Mouse (Mus musculus) stomach, postnatal 0 days (tissue): ENCODE measurements around the gene Ddx18. TPM values are rescaled to one million over a fixed set of nuclear protein-coding genes. Genes with fewer than 3 reads are reported as not detected.

ENCODE experiments used
- ATAC-seq: fragments of 200-750 bp; cut with Nextera tagmentation; 2 replicates; pipeline ENCODE4 v1.8.0; 2017; ENCODE audit not compliant: low FRiP score, low TSS enrichment
- DNase-seq: peaks from one replicate; pipeline ENCODE4 v3.0.0-alpha.2; 2016; ENCODE audit warnings: low spot score
- H3K27ac ChIP-seq: fragments of 300-500 bp; sonication (generic); replicated peaks from 2 replicates; pipeline ENCODE4 v1.5.1; 2014; ENCODE audit warnings: mild to moderate bottlenecking, control low read depth
- H3K27me3 ChIP-seq: fragments of 300-500 bp; sonication (generic); 2 replicates; pipeline ENCODE4 v1.6.1; 2014; ENCODE audit warnings: low read length; ENCODE audit not compliant: control insufficient read depth, insufficient read depth
- H3K36me3 ChIP-seq: fragments of 300-500 bp; sonication (generic); 2 replicates; pipeline ENCODE4 v1.6.1; 2014; ENCODE audit warnings: low read length, mixed read lengths; ENCODE audit not compliant: control insufficient read depth, insufficient read depth
- H3K4me1 ChIP-seq: fragments of 300-500 bp; sonication (generic); replicated peaks from 2 replicates; pipeline ENCODE4 v1.6.1; 2014; ENCODE audit warnings: antibody characterized with exemption; ENCODE audit not compliant: control insufficient read depth, insufficient read depth
- H3K4me2 ChIP-seq: fragments of 300-500 bp; sonication (generic); replicated peaks from 2 replicates; pipeline ENCODE4 v1.6.1; 2014; ENCODE audit warnings: low read depth, mild to moderate bottlenecking, control low read depth, moderate library complexity
- H3K4me3 ChIP-seq: fragments of 300-500 bp; sonication (generic); 2 replicates; pipeline ENCODE4 v1.5.1; 2014; ENCODE audit warnings: low read depth, low read length, control low read depth
- H3K9ac ChIP-seq: fragments of 300-500 bp; sonication (generic); 2 replicates; pipeline ENCODE4 v1.6.1; 2014; ENCODE audit warnings: mild to moderate bottlenecking, low read length, control low read depth, mixed read lengths
- H3K9me3 ChIP-seq: fragments of 300-500 bp; sonication (generic); 2 replicates; pipeline ENCODE4 v1.6.1; 2016; ENCODE audit warnings: low read length; ENCODE audit not compliant: control insufficient read depth
- CTCF ChIP-seq: IDR thresholded peaks from 2 replicates; pipeline ENCODE4 v1.5.1; 2016; ENCODE audit warnings: antibody characterized with exemption, low read depth, mild to moderate bottlenecking, moderate library complexity
- EP300 ChIP-seq: optimal IDR thresholded peaks from 2 replicates; pipeline ENCODE3; 2016; ENCODE audit warnings: antibody characterized with exemption
- WGBS: fragments of 180-500 bp; shearing (Covaris S2); extraction: QIAGEN DNeasy Blood & Tissue Kit; methylation state at CpG from one replicate; pipeline ENCODE4 v1.1.7; 2014; 5-methylcytosine and 5-hydroxymethylcytosine counted together
- polyA plus RNA-seq: library from polyadenylated mRNA; unstranded; fragments of >200 nt; fragmentation: Nextera tagmentation; extraction: Ambion mirVana; gene quantifications from 2 replicates; pipeline ENCODE4 v1.2.1, GENCODE M21; 2015

Gene Ddx18
- polyA plus RNA-seq, 1 experiment from 2014 or later: 40.7 TPM

DNA sequence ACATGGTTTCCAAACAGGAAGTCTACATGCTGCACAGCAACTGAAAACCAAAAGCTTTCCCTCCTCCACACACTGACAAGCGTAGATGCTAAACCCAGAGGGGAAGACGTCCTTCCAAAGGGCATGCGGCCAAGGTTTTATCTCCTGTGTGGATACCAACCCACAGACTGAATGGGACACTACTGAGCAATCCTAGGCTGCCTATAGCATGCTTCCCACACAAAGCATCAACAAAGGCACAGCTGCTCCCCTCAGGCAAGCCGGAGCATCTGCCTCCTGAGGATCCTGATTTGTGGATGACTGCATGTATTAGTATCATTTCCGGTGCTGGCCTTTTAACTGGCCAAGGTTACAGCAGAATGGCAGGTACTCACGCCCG is 16.3 kb downstream of the Ddx18 start:
- no peak for TF ChIP-seq CTCF
- no peak for DNase-seq

DNA sequence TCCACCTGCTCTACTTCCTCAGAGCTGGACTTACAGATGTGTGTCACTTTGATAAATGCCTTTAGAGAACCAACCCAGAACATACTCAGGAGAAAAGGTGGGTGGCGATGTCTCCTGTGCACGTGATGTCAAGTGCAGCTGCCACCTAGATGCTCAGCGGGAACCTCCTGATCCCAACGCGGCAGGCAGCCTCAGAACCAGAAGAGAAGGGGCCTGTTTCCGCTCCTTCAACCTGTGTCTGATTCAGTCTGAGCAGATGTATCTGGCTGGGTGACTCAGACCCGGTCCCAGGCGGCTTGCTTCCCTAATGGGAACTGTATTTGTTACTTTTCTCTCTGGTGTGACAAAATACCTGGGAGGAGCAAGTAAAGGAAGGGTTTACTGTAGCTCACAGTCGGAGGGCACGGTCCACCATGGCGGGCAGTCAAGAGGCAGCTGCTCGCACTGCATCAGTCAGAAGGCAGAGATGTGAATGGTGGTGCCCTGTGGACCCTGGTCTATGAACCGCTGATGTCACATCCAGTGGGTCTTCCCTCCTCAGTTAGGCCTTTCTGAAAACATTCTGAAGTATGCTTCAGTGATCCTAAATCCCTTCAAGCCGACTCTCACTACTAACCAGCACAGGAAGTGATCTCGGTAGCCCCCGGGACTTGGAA is 16.9 kb downstream of the Ddx18 start:
- Histone ChIP-seq H3K27ac (no peak overlapping the region), H3K4me1 (no peaks in the 10 kb centered on the region), H3K9ac (no peak overlapping the region), H3K4me2 (no peak overlapping the region), H3K36me3 (peaks cover 11% of the 10 kb centered on the region), H3K9me3 (no peaks in the 10 kb centered on the region), H3K27me3 (no peaks in the 10 kb centered on the region), H3K4me3 (no peak overlapping the region)
- DNase-seq: no peak
- no peak for ATAC-seq
- 82% methylated on average over 16 of the region's 16 CpGs for WGBS
- TF ChIP-seq CTCF: no peak
- no peak for TF ChIP-seq EP300

More for the DNA sequence above, 16.3 kb downstream of the Ddx18 start:
- Histone ChIP-seq H3K27me3 (no peaks in the 10 kb centered on the region), H3K4me2 (no peak overlapping the region), H3K4me3 (no peak overlapping the region), H3K36me3 (peaks cover 15% of the 10 kb centered on the region), H3K9ac (no peak overlapping the region), H3K27ac (no peak overlapping the region), H3K9me3 (no peaks in the 10 kb centered on the region), H3K4me1 (no peaks in the 10 kb centered on the region)
- ATAC-seq: no peak
- 84% methylated on average over 7 of the region's 7 CpGs for WGBS

DNA sequence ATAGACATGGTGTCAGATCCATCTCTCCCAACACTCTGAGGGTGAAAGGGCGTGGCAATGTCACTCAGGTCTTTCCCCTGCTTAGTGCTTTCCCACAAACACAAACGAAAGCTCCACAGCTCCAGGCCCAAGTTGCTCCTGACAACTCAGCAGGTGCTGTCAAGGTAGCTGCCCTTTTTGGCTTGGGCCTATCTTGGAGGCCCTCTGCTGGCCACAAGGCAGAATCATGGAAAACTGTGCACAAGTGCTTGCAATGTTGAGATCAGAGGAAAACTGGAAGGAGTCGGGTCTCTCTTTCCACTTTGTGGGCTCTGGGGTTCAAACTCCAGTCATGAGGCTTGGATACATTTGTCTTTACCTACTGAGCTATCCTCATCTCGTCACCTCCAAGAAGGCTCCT is 18.3 kb downstream of the Ddx18 start:
- TF ChIP-seq CTCF: peak; percentile 58
- TF ChIP-seq EP300: no peak

DNA sequence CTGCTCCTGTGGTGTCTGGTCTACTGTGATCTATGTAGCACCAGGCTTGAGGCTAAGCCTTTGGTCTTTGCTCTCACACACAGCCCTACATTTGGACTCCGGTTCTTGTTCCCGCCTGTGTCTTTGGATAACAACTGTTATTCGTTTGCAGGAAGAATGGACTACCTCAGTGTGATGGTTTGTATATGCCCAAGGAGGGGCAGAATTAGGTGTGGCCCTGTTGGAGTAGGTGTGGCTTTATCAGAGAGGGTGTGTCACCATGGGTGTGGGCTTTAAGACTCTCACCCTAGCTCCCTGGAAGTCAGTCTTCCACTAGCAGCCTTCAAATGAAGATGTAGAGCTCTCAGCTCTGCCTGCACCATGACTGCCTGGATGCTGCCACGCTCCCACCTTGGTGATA is 19.1 kb downstream of the Ddx18 start:
- ATAC-seq (no peak), DNase-seq (no peak)
- no peak for TF ChIP-seq EP300
- no peak for TF ChIP-seq CTCF
- H3K4me3 ChIP-seq: no peak overlapping the region
- no peak overlapping the region for H3K4me2 ChIP-seq
- no peak overlapping the region for H3K9ac ChIP-seq
- no peaks in the 10 kb centered on the region for H3K9me3 ChIP-seq
- H3K36me3 ChIP-seq: peaks cover 5% of the 10 kb centered on the region; the same call in 1 of the 2 replicates
- 83% methylated on average over 4 of the region's 4 CpGs for WGBS
- no peak overlapping the region for H3K27ac ChIP-seq
- H3K4me1 ChIP-seq: no peaks in the 10 kb centered on the region
- H3K27me3 ChIP-seq: no peaks in the 10 kb centered on the region

More for the DNA sequence above, 18.3 kb downstream of the Ddx18 start:
- no peaks in the 10 kb centered on the region for H3K4me1 ChIP-seq
- H3K9me3 ChIP-seq: no peaks in the 10 kb centered on the region
- WGBS: 73% methylated on average over 4 of the region's 4 CpGs
- no peak overlapping the region for H3K27ac ChIP-seq
- H3K4me2 ChIP-seq: no peak overlapping the region
- no peaks in the 10 kb centered on the region for H3K27me3 ChIP-seq
- H3K9ac ChIP-seq: no peak overlapping the region
- DNase-seq: no peak
- H3K36me3 ChIP-seq: peaks cover 8% of the 10 kb centered on the region; the same call in 1 of the 2 replicates
- H3K4me3 ChIP-seq: no peak overlapping the region
- no peak for ATAC-seq

DNA sequence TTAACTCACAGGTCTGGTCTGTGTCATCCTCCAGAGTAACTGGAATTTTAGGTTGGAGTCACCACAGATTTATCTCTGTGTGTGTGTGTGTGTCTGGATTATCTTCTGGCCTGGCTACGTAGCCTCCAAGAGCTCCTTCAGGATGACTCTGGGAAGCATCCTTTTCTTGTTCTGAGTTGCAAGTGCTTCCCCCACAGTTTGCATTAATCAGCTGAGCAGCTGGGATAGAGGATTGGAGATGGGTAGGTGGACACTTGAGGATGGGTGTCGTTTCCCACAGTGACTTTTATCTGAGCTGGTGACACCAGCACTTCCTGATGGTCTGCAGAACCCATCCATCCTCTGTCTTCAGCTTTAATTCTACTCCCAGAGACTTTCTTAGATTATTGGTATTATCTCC is 20.9 kb downstream of the Ddx18 start:
- 69% methylated on average over 2 of the region's 2 CpGs for WGBS
- Histone ChIP-seq H3K36me3 (no peaks in the 10 kb centered on the region; the same call in 1 of the 2 replicates), H3K27ac (no peak overlapping the region), H3K4me1 (no peaks in the 10 kb centered on the region), H3K9ac (no peak overlapping the region), H3K9me3 (no peaks in the 10 kb centered on the region), H3K27me3 (no peaks in the 10 kb centered on the region), H3K4me2 (no peak overlapping the region), H3K4me3 (no peak overlapping the region)
- TF ChIP-seq EP300: no peak
- TF ChIP-seq CTCF: no peak
- no peak for DNase-seq
- ATAC-seq: no peak

DNA sequence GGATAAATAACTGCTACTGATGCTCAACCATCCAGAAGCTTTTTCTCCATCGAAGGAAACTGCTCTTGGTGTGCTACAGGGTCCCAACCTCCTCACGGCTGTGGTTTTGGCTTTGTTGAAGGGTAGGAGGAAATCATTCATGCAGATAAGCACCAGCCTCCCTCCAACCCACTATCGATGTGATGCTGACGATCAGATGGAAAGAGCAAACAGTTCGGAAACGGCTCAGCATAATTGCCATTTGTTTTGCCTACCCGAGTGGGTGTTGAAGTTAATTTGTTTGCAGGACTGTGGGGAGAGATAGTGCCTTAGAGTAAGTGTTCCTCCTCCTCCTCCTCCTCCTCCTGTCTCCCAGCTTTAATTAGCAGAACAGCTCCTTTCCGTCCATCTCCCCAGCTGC is 27.4 kb downstream of the Ddx18 start:
- Histone ChIP-seq H3K27me3 (no peaks in the 10 kb centered on the region), H3K4me1 (no peaks in the 10 kb centered on the region), H3K36me3 (no peaks in the 10 kb centered on the region), H3K4me3 (no peak overlapping the region), H3K4me2 (no peak overlapping the region), H3K9ac (no peak overlapping the region), H3K27ac (no peak overlapping the region), H3K9me3 (no peaks in the 10 kb centered on the region)
- 57% methylated on average over 8 of the region's 8 CpGs for WGBS
- TF ChIP-seq EP300: no peak
- no peak for TF ChIP-seq CTCF
- no peak for ATAC-seq
- DNase-seq: no peak
